Mouse (Mus musculus) embryo, embryonic 10 days (tissue): ENCODE data around the gene Mmadhc.

Experiments
- DNase-seq: peaks from one replicate; pipeline ENCODE4 v3.0.0-alpha.2; 2015; ENCODE audit warnings: low spot score

Gene Mmadhc

GRCm38 (mm10) chr2:50296109-50296986 lies at the start of gene Mmadhc:
Gene Mmadhc (minus strand): TSS chr2:50296801.
- peak; percentile 99 for DNase-seq

DNA sequence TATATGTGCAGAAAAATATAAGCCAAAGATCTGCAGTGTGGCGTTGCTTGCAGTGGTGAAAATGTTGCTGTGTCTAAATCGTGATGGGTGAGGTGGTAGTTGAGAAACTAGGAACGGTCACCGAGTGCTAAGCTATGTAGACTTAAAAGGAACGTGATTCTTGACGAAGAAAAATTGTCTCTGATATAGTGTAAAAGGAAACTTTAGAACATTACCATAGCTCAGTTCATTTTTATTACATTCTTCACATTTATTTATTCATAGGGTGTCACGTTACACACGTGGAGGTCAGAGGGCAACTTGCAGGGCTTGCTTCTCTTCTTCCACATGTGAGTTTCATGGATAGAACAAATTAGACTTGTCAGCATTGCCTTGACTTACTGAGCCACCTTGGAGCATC lies 47.0 kb upstream of the Mmadhc start:
- peak; percentile 37 for DNase-seq

DNA sequence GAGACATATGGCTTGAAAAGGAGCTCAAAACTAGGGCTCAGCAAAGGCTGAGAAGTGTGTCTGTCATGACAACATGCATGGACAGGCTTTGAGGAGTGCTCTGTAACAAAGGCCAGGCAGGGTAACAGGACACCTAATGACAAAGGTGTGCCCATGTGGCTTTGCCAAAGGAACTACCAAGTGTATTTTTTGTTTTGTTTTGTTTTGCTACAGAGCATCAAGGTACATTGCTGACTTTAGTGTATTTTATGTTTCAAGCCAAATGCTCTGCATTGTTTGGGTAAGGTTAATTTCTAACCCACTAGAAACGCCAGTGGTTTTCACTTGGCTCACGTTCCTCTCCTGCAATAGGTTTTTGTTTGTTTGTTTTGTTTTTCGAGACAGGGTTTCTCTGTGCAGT lies 42.5 kb upstream of the Mmadhc start:
- no peak for DNase-seq

DNA sequence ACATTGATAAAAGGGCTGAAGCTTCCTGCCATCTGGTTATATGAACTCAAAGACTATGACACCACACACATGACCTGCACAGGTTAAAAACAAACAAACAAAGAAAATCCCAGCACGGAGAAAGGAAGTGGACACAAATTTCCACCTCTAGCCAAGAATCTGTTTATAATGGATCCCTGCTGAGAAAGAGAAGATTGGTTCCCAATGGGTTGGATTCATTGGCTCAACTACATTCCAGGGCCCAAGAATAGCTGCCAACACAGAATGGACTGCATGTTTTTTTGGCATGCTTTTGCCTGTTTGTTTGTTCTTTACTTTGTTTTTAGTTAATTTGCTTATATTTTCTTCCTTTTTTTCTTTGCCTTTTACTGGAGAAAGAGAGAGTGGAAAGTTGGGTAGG lies 41.0 kb upstream of the Mmadhc start:
- DNase-seq, result no peak

DNA sequence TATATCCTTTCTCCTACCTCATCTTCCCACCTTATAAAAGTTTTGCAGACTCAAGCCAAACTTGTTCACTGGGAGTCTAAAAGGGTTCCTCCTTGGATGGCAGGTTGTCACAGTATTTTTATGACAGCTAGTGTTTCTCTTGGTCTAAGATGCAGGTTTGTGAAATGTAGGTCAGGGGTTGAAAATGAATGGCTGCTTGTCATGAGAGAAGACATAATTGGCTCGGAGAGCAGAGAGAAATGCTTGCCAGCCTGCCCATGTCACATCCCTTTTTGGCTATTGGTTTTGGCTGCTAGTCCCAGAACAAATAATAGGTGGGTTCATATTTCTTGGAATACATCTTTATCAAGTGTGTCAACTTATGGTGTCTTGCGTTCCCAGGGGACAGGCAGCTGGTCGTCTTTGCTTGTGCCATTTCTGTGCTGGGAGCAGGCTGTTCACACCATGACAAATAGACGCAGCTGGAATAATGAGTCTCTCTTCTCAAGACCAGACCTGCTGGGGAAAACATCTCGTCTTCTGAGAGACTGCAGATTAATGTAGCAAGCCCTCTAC lies 35.2 kb upstream of the Mmadhc start:
- no peak for DNase-seq

GRCm38 (mm10) chr2:50328181-50328580 lies 31.6 kb upstream of the Mmadhc start:
- peak; percentile 36 for DNase-seq

DNA sequence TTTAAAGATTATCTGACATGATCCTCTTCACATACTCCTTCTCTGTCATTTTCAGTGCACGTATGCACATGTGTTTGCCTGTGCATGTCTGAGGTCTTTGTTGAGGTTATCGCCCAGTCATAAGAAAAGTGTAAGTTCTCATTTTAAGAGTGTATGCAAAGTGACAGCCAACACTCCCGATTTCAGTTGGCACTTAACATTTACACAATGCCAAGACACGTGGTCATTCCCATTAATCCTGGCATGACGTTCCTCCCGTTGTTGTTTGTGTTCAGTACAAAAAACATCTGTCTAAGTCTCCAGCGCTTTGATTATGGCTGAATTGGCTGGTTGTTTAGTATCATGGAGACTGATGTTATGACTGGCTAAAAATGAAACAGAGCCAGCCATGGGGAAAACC lies 28.2 kb upstream of the Mmadhc start:
- no peak for DNase-seq

- DNase-seq, result peak; percentile 84
Measured at GRCm38 (mm10) chr2:50306663-50307320, 10.2 kb upstream of the Mmadhc start.

DNA sequence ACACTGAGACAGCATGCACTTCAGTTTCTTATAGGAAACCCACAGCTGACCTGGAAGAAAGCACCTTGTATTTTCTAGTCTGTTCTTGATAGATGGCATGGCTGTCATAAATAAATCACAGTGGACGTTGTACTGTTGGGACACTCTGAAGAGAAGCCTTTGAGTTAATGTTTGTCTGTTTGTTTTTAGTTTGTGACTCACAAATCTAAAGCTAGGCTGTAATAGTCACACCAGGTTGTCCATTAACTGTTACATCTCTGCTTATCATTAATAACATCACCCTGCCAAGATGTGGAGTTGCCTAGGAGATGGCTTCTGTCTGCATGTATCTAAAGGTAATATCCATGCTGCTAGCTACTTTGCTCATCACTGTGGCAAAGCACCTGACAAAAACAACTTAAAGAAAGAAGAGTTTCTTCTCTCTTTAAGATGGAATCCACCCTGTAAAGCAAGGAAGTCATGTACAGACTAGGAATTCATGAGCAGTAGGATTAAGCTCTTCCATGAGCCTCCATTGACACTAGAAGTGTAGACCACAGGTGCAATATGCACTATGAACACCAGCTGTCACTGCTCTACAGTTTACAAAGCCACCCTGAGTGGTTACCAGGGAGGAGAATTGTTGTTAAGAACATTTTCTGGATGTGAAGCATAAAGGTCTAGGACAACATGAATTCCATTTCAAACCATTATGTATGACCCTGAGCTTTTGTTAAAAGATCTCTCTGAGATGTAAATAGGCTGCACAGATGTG lies 8.4 kb upstream of the Mmadhc start:
- peak; percentile 34 for DNase-seq

DNA sequence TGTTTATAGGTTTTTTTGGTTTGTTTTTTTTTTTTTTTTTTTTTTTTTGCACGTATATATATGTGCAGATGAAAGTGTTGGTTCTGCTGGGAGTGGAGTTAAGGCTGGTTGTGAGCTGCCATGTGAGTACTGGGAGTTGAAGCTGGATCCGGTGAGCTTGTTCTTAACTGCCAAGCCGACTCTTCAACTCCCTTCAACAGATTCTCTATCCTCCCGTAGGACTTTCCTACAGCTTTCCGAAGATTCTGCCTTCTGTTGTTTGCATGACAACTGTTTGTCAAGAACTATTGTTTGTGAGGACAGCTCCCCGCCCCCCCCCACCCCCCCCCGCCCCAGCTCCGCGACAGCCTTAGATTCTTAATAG lies 368 bp upstream of the Mmadhc start:
- DNase-seq, result peak; percentile 44

DNA sequence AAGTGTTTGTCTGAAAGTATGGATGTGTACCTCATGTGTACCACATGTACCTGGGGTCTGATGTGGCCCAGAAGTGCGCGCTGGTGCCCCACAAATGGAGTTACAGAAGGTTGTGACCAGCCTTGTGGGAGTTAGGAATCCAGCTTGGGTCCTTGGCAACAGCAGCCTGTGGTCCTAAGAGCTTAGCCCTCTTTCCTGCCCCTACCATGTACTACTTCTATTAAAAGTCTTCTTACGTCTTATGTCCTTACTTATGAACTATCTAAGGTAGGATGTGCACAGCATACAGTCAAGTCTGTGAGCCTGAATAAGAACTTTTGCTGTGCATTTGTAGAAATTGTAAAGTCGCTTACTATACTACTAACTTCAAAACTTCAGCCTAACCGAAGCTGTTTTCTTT lies 1.0 kb downstream of the Mmadhc start:
- DNase-seq, result no peak

GRCm38 (mm10) chr2:50294084-50294483 lies 2.5 kb downstream of the Mmadhc start:
- no peak for DNase-seq

DNA sequence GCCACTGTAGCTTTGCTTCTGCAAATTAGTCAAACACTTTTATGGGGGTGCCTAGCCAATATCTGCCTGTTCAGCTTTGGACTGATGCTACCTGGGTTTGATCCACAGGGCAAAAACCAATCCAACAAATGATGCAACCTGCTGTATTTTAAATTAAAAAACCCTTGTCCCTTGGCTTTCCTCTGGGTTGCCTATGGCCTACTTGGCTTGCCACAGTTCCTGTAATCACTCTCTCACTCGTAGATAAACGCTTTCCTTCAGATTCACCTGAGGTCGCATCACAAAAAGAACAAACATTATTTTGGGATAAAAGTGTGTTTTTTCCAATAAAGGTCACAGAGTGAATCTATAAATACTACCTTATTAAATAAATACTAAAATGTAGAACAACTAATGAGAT lies 3.0 kb downstream of the Mmadhc start:
- DNase-seq, result no peak

- no peak for DNase-seq
Measured at GRCm38 (mm10) chr2:50291901-50292300, 4.7 kb downstream of the Mmadhc start.

GRCm38 (mm10) chr2:50290754-50291153 lies 5.8 kb downstream of the Mmadhc start:
- DNase-seq, result no peak

- no peak for DNase-seq
Measured at GRCm38 (mm10) chr2:50284781-50285180, 11.8 kb downstream of the Mmadhc start.

- DNase-seq, result no peak
Measured at GRCm38 (mm10) chr2:50284040-50284439, 12.6 kb downstream of the Mmadhc start.

GRCm38 (mm10) chr2:50276715-50277114 lies 19.9 kb downstream of the Mmadhc start:
- DNase-seq, result no peak

DNA sequence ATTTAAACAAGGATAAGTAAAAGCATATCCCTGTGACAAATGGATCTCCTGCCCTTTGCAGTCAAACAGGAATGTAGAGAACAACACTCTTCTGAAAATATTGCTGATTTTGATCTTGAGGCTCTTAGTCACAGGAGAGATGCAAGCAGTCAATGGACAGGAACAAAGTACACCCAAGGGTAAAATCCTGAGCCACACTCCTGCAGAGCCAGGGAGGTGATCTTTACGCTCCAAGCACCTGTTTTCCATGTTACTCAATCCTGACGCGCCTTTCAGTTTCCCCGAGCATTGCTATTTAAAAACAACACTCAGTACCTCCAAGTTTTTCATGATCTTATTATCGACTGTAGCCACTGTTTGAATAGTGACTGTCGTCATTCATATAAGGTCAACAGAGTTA lies 23.2 kb downstream of the Mmadhc start:
- DNase-seq, result no peak

DNA sequence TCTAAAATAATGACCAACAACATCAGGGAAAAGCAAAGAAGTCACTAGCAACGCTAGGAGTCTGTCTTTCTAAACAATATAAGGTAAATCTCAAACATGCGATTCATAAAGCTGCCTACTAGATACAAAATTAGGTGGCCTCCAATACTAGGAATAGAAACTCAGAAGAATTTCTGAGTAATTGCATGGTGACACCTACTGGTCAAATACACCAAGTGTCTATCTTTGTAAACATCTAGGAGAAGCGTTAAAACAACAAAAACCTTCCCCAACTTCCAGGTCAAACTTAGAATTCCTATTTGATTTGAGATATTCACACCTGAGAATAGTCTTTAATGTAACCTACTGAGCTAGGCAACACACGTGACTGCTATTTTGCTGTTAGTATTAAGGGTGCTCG lies 24.4 kb downstream of the Mmadhc start:
- DNase-seq, result peak; percentile 49

- DNase-seq, result no peak
Measured at GRCm38 (mm10) chr2:50268514-50268913, 28.1 kb downstream of the Mmadhc start.

DNA sequence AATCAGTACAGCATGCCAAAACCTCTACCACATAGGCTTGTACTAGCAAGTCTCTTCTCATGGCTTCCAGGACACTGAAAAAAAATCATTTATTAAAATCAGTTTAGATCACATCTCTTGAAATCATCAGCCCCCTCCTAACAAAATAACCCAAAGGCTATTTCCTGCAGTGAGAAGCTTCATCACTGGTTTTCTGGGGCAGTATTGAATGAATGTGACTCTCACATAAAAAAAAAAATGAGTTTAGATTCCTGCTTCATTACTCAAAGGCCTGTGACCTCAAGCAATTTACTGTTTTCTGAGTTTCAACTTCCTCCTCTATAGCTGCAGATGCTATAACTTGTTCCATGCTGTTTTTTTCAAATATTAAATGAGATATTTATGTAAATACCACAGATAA lies 29.6 kb downstream of the Mmadhc start:
- no peak for DNase-seq
